Mouse (Mus musculus): ENCODE data around the gene Snx9. TPM values are rescaled to one million over a fixed set of nuclear protein-coding genes. Genes with fewer than 3 reads are reported as not detected.

Gene Snx9
- total and polyA plus RNA-seq, 3 experiments: 26.7 to 55.5 (median 46.7) TPM

GRCm38 (mm10) chr17:5896066-5896465, 54.9 kb downstream of the Snx9 start:
- no peaks in the 10 kb centered on the region for H3K9me3 ChIP-seq (replicated peaks)
- H3K4me3 ChIP-seq (ENCODE audit: low read depth, low read length): no peak overlapping the region
- no peak for DNase-seq (ENCODE audit: low spot score)
- no peaks in the 10 kb centered on the region for H3K27me3 ChIP-seq (ENCODE audit: insufficient read depth, low read length)
- peaks cover 81% of the 10 kb centered on the region for H3K36me3 ChIP-seq (replicated peaks)
- no peak for TF ChIP-seq TAL1 (conservative IDR thresholded peaks at IDR 0.05; ENCODE audit: low read depth, low read length)
- TF ChIP-seq CTCF (IDR thresholded peaks at IDR 0.05; ENCODE audit: low read depth, low read length): no peak
- TF ChIP-seq GATA1 (IDR thresholded peaks at IDR 0.05; ENCODE audit: borderline replicate concordance, low read length): no peak
- no peak for TF ChIP-seq POLR2AphosphoS5 (IDR thresholded peaks at IDR 0.05; ENCODE audit: insufficient replicate concordance, low read depth, low read length)
- no peak for TF ChIP-seq GATA2 (IDR thresholded peaks at IDR 0.05; ENCODE audit: borderline replicate concordance, low read depth, low read length)
- ATAC-seq (ENCODE audit: extremely low read depth, insufficient number of reproducible peaks, low FRiP score, poor library complexity, severe bottlenecking): no peak
- H3K4me1 ChIP-seq (ENCODE audit: insufficient read depth, low read depth, low read length): peaks cover 20% of the 10 kb centered on the region

- TF ChIP-seq CTCF (IDR thresholded peaks at IDR 0.05; ENCODE audit: low read depth, low read length) (no peak), GATA1 (IDR thresholded peaks at IDR 0.05; ENCODE audit: borderline replicate concordance, low read length) (no peak), POLR2AphosphoS5 (IDR thresholded peaks at IDR 0.05; ENCODE audit: insufficient replicate concordance, low read depth, low read length) (no peak), TAL1 (conservative IDR thresholded peaks at IDR 0.05; ENCODE audit: low read depth, low read length) (no peak), GATA2 (IDR thresholded peaks at IDR 0.05; ENCODE audit: borderline replicate concordance, low read depth, low read length) (no peak)
- H3K4me1 ChIP-seq (ENCODE audit: insufficient read depth, low read depth, low read length): peaks cover 19% of the 10 kb centered on the region
- H3K9me3 ChIP-seq (replicated peaks): no peaks in the 10 kb centered on the region
- no peaks in the 10 kb centered on the region for H3K27me3 ChIP-seq (ENCODE audit: insufficient read depth, low read length)
- no peak for ATAC-seq (ENCODE audit: extremely low read depth, insufficient number of reproducible peaks, low FRiP score, poor library complexity, severe bottlenecking)
- H3K4me3 ChIP-seq (ENCODE audit: low read depth, low read length): no peak overlapping the region
- DNase-seq (ENCODE audit: low spot score): no peak
- H3K36me3 ChIP-seq (replicated peaks): peaks cover 82% of the 10 kb centered on the region
Observed at GRCm38 (mm10) chr17:5896607-5897006, 55.5 kb downstream of the Snx9 start.

- ATAC-seq (ENCODE audit: extremely low read depth, insufficient number of reproducible peaks, low FRiP score, poor library complexity, severe bottlenecking) (no peak), DNase-seq (ENCODE audit: low spot score) (no peak)
- Histone ChIP-seq H3K27me3 (ENCODE audit: insufficient read depth, low read length) (no peaks in the 10 kb centered on the region), H3K9me3 (replicated peaks) (no peaks in the 10 kb centered on the region), H3K4me3 (ENCODE audit: low read depth, low read length) (no peak overlapping the region), H3K36me3 (replicated peaks) (peaks cover 84% of the 10 kb centered on the region), H3K4me1 (ENCODE audit: insufficient read depth, low read depth, low read length) (peaks cover 10% of the 10 kb centered on the region)
- no peak for TF ChIP-seq CTCF (IDR thresholded peaks at IDR 0.05; ENCODE audit: low read depth, low read length)
Observed at GRCm38 (mm10) chr17:5897326-5898200, 56.4 kb downstream of the Snx9 start.

GRCm38 (mm10) chr17:5899251-5899650, 58.1 kb downstream of the Snx9 start:
- H3K4me1 ChIP-seq (ENCODE audit: insufficient read depth, low read depth, low read length): no peaks in the 10 kb centered on the region; the same call in 1 of the 2 replicates

GRCm38 (mm10) chr17:5901381-5901780, 60.3 kb downstream of the Snx9 start:
- Histone ChIP-seq H3K27me3 (ENCODE audit: insufficient read depth, low read length) (no peaks in the 10 kb centered on the region), H3K4me3 (ENCODE audit: low read depth, low read length) (no peak overlapping the region), H3K4me1 (ENCODE audit: insufficient read depth, low read depth, low read length) (peaks cover 9% of the 10 kb centered on the region; the same call in 1 of the 2 replicates), H3K36me3 (replicated peaks) (peaks cover 87% of the 10 kb centered on the region), H3K9me3 (replicated peaks) (no peaks in the 10 kb centered on the region)
- DNase-seq (ENCODE audit: low spot score) (no peak), ATAC-seq (ENCODE audit: extremely low read depth, insufficient number of reproducible peaks, low FRiP score, poor library complexity, severe bottlenecking) (no peak)
- TF ChIP-seq TAL1 (conservative IDR thresholded peaks at IDR 0.05; ENCODE audit: low read depth, low read length): no peak
- TF ChIP-seq GATA1 (IDR thresholded peaks at IDR 0.05; ENCODE audit: borderline replicate concordance, low read length): no peak
- TF ChIP-seq CTCF (IDR thresholded peaks at IDR 0.05; ENCODE audit: low read depth, low read length): no peak
- TF ChIP-seq GATA2 (IDR thresholded peaks at IDR 0.05; ENCODE audit: borderline replicate concordance, low read depth, low read length): no peak
- no peak for TF ChIP-seq POLR2AphosphoS5 (IDR thresholded peaks at IDR 0.05; ENCODE audit: insufficient replicate concordance, low read depth, low read length)

More at GRCm38 (mm10) chr17:5899251-5899650, 58.1 kb downstream of the Snx9 start:
- H3K9me3 ChIP-seq (replicated peaks): no peaks in the 10 kb centered on the region
- H3K27me3 ChIP-seq (ENCODE audit: insufficient read depth, low read length): no peaks in the 10 kb centered on the region
- ATAC-seq (ENCODE audit: extremely low read depth, insufficient number of reproducible peaks, low FRiP score, poor library complexity, severe bottlenecking) (no peak), DNase-seq (ENCODE audit: low spot score) (no peak)
- H3K4me3 ChIP-seq (ENCODE audit: low read depth, low read length): no peak overlapping the region
- TF ChIP-seq GATA1 (IDR thresholded peaks at IDR 0.05; ENCODE audit: borderline replicate concordance, low read length) (no peak), GATA2 (IDR thresholded peaks at IDR 0.05; ENCODE audit: borderline replicate concordance, low read depth, low read length) (no peak), TAL1 (conservative IDR thresholded peaks at IDR 0.05; ENCODE audit: low read depth, low read length) (no peak), CTCF (IDR thresholded peaks at IDR 0.05; ENCODE audit: low read depth, low read length) (no peak), POLR2AphosphoS5 (IDR thresholded peaks at IDR 0.05; ENCODE audit: insufficient replicate concordance, low read depth, low read length) (no peak)
- H3K36me3 ChIP-seq (replicated peaks): peaks cover 87% of the 10 kb centered on the region

- no peak overlapping the region for H3K4me3 ChIP-seq (ENCODE audit: low read depth, low read length)
- peaks cover 9% of the 10 kb centered on the region; the same call in 1 of the 2 replicates for H3K4me1 ChIP-seq (ENCODE audit: insufficient read depth, low read depth, low read length)
- DNase-seq (ENCODE audit: low spot score) (no peak), ATAC-seq (ENCODE audit: extremely low read depth, insufficient number of reproducible peaks, low FRiP score, poor library complexity, severe bottlenecking) (no peak)
- no peaks in the 10 kb centered on the region for H3K9me3 ChIP-seq (replicated peaks)
- no peaks in the 10 kb centered on the region for H3K27me3 ChIP-seq (ENCODE audit: insufficient read depth, low read length)
- TF ChIP-seq GATA2 (IDR thresholded peaks at IDR 0.05; ENCODE audit: borderline replicate concordance, low read depth, low read length) (no peak), TAL1 (conservative IDR thresholded peaks at IDR 0.05; ENCODE audit: low read depth, low read length) (no peak), POLR2AphosphoS5 (IDR thresholded peaks at IDR 0.05; ENCODE audit: insufficient replicate concordance, low read depth, low read length) (no peak), GATA1 (IDR thresholded peaks at IDR 0.05; ENCODE audit: borderline replicate concordance, low read length) (no peak), CTCF (IDR thresholded peaks at IDR 0.05; ENCODE audit: low read depth, low read length) (no peak)
- H3K36me3 ChIP-seq (replicated peaks): peaks cover 88% of the 10 kb centered on the region
Observed at GRCm38 (mm10) chr17:5903630-5904301, 62.6 kb downstream of the Snx9 start.

Measured in G1E (cell line).